Mouse (Mus musculus): ENCODE results near the gene Sae1.

- TF ChIP-seq CEBPB (IDR thresholded peaks at IDR 0.05; ENCODE audit: insufficient read depth, poor library complexity, severe bottlenecking) (no peak), POLR2A (IDR thresholded peaks at IDR 0.05; ENCODE audit: insufficient read length, low read depth) (no peak), MYOG (IDR thresholded peaks at IDR 0.05; ENCODE audit: control insufficient read depth in 1 of 3, insufficient read depth in 1 of 3, insufficient read length in 2 of 3, low read depth in 2 of 3) (no peak), MAX (IDR thresholded peaks at IDR 0.05; ENCODE audit: low read depth) (no peak), E2F4 (IDR thresholded peaks at IDR 0.05; ENCODE audit: insufficient read depth) (no peak), USF1 (IDR thresholded peaks at IDR 0.05; ENCODE audit: low read depth) (no peak), MYOD1 (IDR thresholded peaks at IDR 0.05; ENCODE audit: control insufficient read depth in 1 of 3, insufficient read length in 2 of 3, low read depth in 2 of 3) (no peak)
Measured at GRCm38 (mm10) chr7:16325920-16326606, 61.5 kb downstream of the Sae1 start.
